Mouse (Mus musculus): ENCODE results near the gene Cdhr3. TPM values are rescaled to one million over a fixed set of nuclear protein-coding genes. Genes with fewer than 3 reads are reported as not detected.
A peak's percentile ranks its signal among the peaks of the same experiment; 100 is the strongest.

Cdhr3 gene
- polyA plus RNA-seq, 1 experiment from 2014 or later: not detected

DNA sequence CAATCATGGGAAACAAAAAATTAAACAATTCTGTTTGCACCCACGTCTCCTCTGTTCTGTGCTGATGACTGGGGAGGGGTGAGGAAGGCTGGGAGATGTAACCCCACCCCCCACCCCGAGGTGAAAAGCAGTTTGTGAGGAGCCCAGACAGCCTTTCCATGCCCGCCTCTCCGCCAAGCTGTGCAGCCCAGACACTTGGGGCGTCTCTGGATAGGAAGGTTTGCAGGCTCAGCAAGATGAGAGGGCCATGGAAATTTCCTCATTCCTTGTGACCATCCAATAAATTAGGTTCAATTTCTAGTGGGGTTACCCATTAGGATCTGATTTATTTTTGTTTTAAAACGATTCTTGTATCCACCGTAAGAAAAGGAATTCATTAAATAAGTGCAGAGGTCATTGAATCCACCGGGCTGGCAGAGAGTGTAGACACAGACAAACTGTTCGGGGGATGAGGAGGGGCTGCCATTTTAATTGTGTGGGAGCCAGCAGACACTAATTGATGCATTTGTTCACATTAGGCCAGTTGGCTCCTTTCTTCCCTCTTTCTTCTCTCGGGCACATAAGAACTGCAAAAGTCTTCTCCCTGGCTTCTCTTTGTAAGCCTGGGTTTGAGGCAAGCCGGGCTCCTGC is 57.5 kb downstream of the Cdhr3 start:
- no peaks in the 10 kb centered on the region for H3K9me3 ChIP-seq (ENCODE audit: control insufficient read depth, low read length)
- 16% methylated on average over 11 of the region's 11 CpGs for WGBS
- no peak overlapping the region for H3K27ac ChIP-seq (ENCODE audit: low read depth, low read length)
- no peak overlapping the region for H3K4me3 ChIP-seq (ENCODE audit: low read length)
- H3K9ac ChIP-seq (ENCODE audit: low read depth, low read length): no peak overlapping the region
- H3K27me3 ChIP-seq (ENCODE audit: control insufficient read depth, insufficient read depth, low read length): peaks cover 5% of the 10 kb centered on the region; the same call in 1 of the 2 replicates
- H3K4me1 ChIP-seq (ENCODE audit: control insufficient read depth, insufficient read depth, low read length): peaks cover 15% of the 10 kb centered on the region; the same call in 1 of the 2 replicates
- peak overlapping the region; percentile 23 for H3K4me2 ChIP-seq (replicated peaks; ENCODE audit: low read depth, low read length)
- H3K36me3 ChIP-seq (ENCODE audit: control insufficient read depth, insufficient read depth, low read length): no peaks in the 10 kb centered on the region
- ATAC-seq (ENCODE audit: low FRiP score, low TSS enrichment): peak; percentile 36; the same call in 1 of the 2 replicates

DNA sequence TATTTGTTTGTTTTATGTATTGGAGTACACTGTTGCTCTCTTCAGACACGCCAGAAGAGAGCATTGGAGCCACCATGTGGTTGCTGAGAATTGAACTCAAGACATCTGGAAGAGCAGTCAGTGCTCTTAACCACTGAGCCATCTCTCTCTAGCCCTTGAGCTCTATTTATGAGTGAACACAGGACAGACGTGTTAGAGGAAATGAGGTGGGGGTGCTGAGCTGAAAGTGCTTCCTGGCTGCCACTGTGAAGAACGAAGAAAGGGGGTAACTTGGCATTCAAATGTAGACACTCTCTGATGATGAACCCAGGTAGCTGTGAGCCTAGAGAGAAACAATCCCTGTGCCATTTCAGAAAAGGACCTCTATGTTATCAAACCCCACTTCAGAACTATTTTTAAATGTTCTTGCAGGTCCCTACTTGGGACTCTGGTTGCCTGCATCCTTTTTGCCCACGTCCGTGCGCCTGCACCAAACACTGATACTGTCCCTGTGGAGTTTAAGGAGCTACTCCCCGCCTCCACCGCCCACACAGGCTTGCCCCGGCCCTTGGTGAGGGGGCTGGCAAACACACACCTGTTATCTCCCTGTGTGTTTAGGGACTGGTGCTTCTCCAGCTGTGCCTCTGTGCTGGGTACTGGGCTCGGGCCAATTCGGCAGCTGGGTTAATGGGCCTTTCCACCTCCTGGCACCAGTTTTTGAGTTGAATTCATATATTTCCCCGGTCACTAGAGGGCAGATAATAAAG is 58.2 kb downstream of the Cdhr3 start:
- ATAC-seq (ENCODE audit: low FRiP score, low TSS enrichment): no peak
- 46% methylated on average over 12 of the region's 12 CpGs for WGBS
- no peak overlapping the region for H3K4me2 ChIP-seq (replicated peaks; ENCODE audit: low read depth, low read length)
- H3K9me3 ChIP-seq (ENCODE audit: control insufficient read depth, low read length): no peaks in the 10 kb centered on the region
- no peak overlapping the region for H3K4me3 ChIP-seq (ENCODE audit: low read length)
- no peak overlapping the region for H3K27ac ChIP-seq (ENCODE audit: low read depth, low read length)
- H3K9ac ChIP-seq (ENCODE audit: low read depth, low read length): no peak overlapping the region
- peaks cover 5% of the 10 kb centered on the region; the same call in 1 of the 2 replicates for H3K27me3 ChIP-seq (ENCODE audit: control insufficient read depth, insufficient read depth, low read length)
- no peaks in the 10 kb centered on the region for H3K36me3 ChIP-seq (ENCODE audit: control insufficient read depth, insufficient read depth, low read length)
- H3K4me1 ChIP-seq (ENCODE audit: control insufficient read depth, insufficient read depth, low read length): peaks cover 15% of the 10 kb centered on the region; the same call in 1 of the 2 replicates

GRCm38 (mm10) chr12:33033221-33033620 is 59.5 kb downstream of the Cdhr3 start:
- H3K9ac ChIP-seq (ENCODE audit: low read depth, low read length): no peak overlapping the region
- H3K4me1 ChIP-seq (ENCODE audit: control insufficient read depth, insufficient read depth, low read length): peaks cover 15% of the 10 kb centered on the region; the same call in 1 of the 2 replicates
- no peaks in the 10 kb centered on the region for H3K9me3 ChIP-seq (ENCODE audit: control insufficient read depth, low read length)
- WGBS: 6% methylated on average over 6 of the region's 6 CpGs
- ATAC-seq (ENCODE audit: low FRiP score, low TSS enrichment): 0 out of 2 replicates have a peak, but pooled peaks have one; percentile 4
- peaks cover 5% of the 10 kb centered on the region; the same call in 1 of the 2 replicates for H3K27me3 ChIP-seq (ENCODE audit: control insufficient read depth, insufficient read depth, low read length)
- no peak overlapping the region for H3K4me2 ChIP-seq (replicated peaks; ENCODE audit: low read depth, low read length)
- no peak overlapping the region for H3K27ac ChIP-seq (ENCODE audit: low read depth, low read length)
- no peaks in the 10 kb centered on the region for H3K36me3 ChIP-seq (ENCODE audit: control insufficient read depth, insufficient read depth, low read length)
- H3K4me3 ChIP-seq (ENCODE audit: low read length): no peak overlapping the region

- no peak overlapping the region for H3K4me2 ChIP-seq (replicated peaks; ENCODE audit: low read depth, low read length)
- no peak for ATAC-seq (ENCODE audit: low FRiP score, low TSS enrichment)
- 0 out of 2 replicates have a peak, but pooled peaks cover 5% of the 10 kb centered on the region for H3K27me3 ChIP-seq (ENCODE audit: control insufficient read depth, insufficient read depth, low read length)
- no peaks in the 10 kb centered on the region for H3K9me3 ChIP-seq (ENCODE audit: control insufficient read depth, low read length)
- no peak overlapping the region for H3K9ac ChIP-seq (ENCODE audit: low read depth, low read length)
- H3K4me3 ChIP-seq (ENCODE audit: low read length): no peak overlapping the region
- H3K27ac ChIP-seq (ENCODE audit: low read depth, low read length): no peak overlapping the region
- H3K4me1 ChIP-seq (ENCODE audit: control insufficient read depth, insufficient read depth, low read length): peaks cover 13% of the 10 kb centered on the region
- 82% methylated on average over 2 of the region's 2 CpGs for WGBS
- no peaks in the 10 kb centered on the region for H3K36me3 ChIP-seq (ENCODE audit: control insufficient read depth, insufficient read depth, low read length)
These were observed 62.1 kb downstream of the Cdhr3 start for GRCm38 (mm10) chr12:33030589-33030988.

- H3K36me3 ChIP-seq (ENCODE audit: control insufficient read depth, insufficient read depth, low read length): no peaks in the 10 kb centered on the region
- H3K4me3 ChIP-seq (ENCODE audit: low read length): no peak overlapping the region
- H3K27me3 ChIP-seq (ENCODE audit: control insufficient read depth, insufficient read depth, low read length): 0 out of 2 replicates have a peak, but pooled peaks cover 5% of the 10 kb centered on the region
- 47% methylated on average over 13 of the region's 13 CpGs for WGBS
- H3K9me3 ChIP-seq (ENCODE audit: control insufficient read depth, low read length): no peaks in the 10 kb centered on the region
- H3K4me1 ChIP-seq (ENCODE audit: control insufficient read depth, insufficient read depth, low read length): peaks cover 9% of the 10 kb centered on the region
- no peak for ATAC-seq (ENCODE audit: low FRiP score, low TSS enrichment)
- no peak overlapping the region for H3K9ac ChIP-seq (ENCODE audit: low read depth, low read length)
- no peak overlapping the region for H3K27ac ChIP-seq (ENCODE audit: low read depth, low read length)
- H3K4me2 ChIP-seq (replicated peaks; ENCODE audit: low read depth, low read length): no peak overlapping the region
These were observed 62.6 kb downstream of the Cdhr3 start for GRCm38 (mm10) chr12:33030066-33030465.

GRCm38 (mm10) chr12:33028708-33029107 is 64.0 kb downstream of the Cdhr3 start:
- WGBS: 53% methylated on average over 13 of the region's 13 CpGs
- ATAC-seq (ENCODE audit: low FRiP score, low TSS enrichment): 0 out of 2 replicates have a peak, but pooled peaks have one; percentile 29
- Histone ChIP-seq H3K27me3 (ENCODE audit: control insufficient read depth, insufficient read depth, low read length) (0 out of 2 replicates have a peak, but pooled peaks cover 5% of the 10 kb centered on the region), H3K4me2 (replicated peaks; ENCODE audit: low read depth, low read length) (no peak overlapping the region), H3K27ac (ENCODE audit: low read depth, low read length) (no peak overlapping the region), H3K9me3 (ENCODE audit: control insufficient read depth, low read length) (no peaks in the 10 kb centered on the region), H3K4me3 (ENCODE audit: low read length) (no peak overlapping the region), H3K4me1 (ENCODE audit: control insufficient read depth, insufficient read depth, low read length) (peaks cover 6% of the 10 kb centered on the region), H3K9ac (ENCODE audit: low read depth, low read length) (no peak overlapping the region), H3K36me3 (ENCODE audit: control insufficient read depth, insufficient read depth, low read length) (no peaks in the 10 kb centered on the region)

- ATAC-seq (ENCODE audit: low FRiP score, low TSS enrichment): no peak
- Histone ChIP-seq H3K4me2 (replicated peaks; ENCODE audit: low read depth, low read length) (no peak overlapping the region), H3K27ac (ENCODE audit: low read depth, low read length) (no peak overlapping the region)
These were observed 64.5 kb downstream of the Cdhr3 start for GRCm38 (mm10) chr12:33028109-33028691.

DNA sequence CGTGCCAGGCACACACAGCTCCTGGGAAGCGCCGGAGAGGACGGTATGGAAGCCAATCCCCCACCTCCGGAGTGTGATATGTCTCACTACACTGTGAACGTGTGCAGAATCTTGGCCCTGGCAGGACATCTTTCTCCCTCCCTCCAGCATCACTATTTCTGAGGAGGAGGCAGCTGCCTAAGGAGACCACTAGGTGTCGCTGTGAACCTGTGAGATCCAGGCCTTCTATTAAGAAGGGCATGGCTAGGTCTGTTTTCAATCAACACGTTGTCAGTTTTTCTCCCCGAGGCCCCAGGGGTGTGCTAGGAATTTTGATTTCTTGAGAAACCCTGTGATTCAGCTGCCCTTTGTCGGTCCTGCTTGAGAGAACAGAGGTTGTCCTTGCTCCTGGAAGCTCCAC is 65.6 kb downstream of the Cdhr3 start:
- no peaks in the 10 kb centered on the region for H3K9me3 ChIP-seq (ENCODE audit: control insufficient read depth, low read length)
- H3K4me2 ChIP-seq (replicated peaks; ENCODE audit: low read depth, low read length): no peak overlapping the region
- peak; percentile 59; the same call in 1 of the 2 replicates for ATAC-seq (ENCODE audit: low FRiP score, low TSS enrichment)
- no peak overlapping the region for H3K9ac ChIP-seq (ENCODE audit: low read depth, low read length)
- peaks cover 6% of the 10 kb centered on the region for H3K4me1 ChIP-seq (ENCODE audit: control insufficient read depth, insufficient read depth, low read length)
- under 1% methylated on average over 10 of the region's 10 CpGs for WGBS
- no peak overlapping the region for H3K27ac ChIP-seq (ENCODE audit: low read depth, low read length)
- 0 out of 2 replicates have a peak, but pooled peaks cover 3% of the 10 kb centered on the region for H3K27me3 ChIP-seq (ENCODE audit: control insufficient read depth, insufficient read depth, low read length)
- no peak overlapping the region for H3K4me3 ChIP-seq (ENCODE audit: low read length)
- no peaks in the 10 kb centered on the region for H3K36me3 ChIP-seq (ENCODE audit: control insufficient read depth, insufficient read depth, low read length)

More at GRCm38 (mm10) chr12:33028109-33028691, 64.5 kb downstream of the Cdhr3 start:
- Histone ChIP-seq H3K27me3 (ENCODE audit: control insufficient read depth, insufficient read depth, low read length) (0 out of 2 replicates have a peak, but pooled peaks cover 5% of the 10 kb centered on the region), H3K4me3 (ENCODE audit: low read length) (no peak overlapping the region), H3K4me1 (ENCODE audit: control insufficient read depth, insufficient read depth, low read length) (peaks cover 6% of the 10 kb centered on the region), H3K9me3 (ENCODE audit: control insufficient read depth, low read length) (no peaks in the 10 kb centered on the region), H3K9ac (ENCODE audit: low read depth, low read length) (no peak overlapping the region), H3K36me3 (ENCODE audit: control insufficient read depth, insufficient read depth, low read length) (no peaks in the 10 kb centered on the region)
- WGBS: 48% methylated on average over 10 of the region's 10 CpGs

Measured in kidney, embryonic 14.5 days (tissue).